Mouse (Mus musculus) urinary bladder, postnatal 14 days (tissue): ENCODE data around the gene Krtap5-3.
"Not testable (repeated sequence)": the region's sequence is repeated elsewhere in the genome, so short reads cannot be mapped to it uniquely, and the experiment has no call there.

ENCODE experiments used
- DNase-seq: peaks from one replicate; pipeline ENCODE4 v3.0.0; 2021; ENCODE audit warnings: low spot score

Krtap5-3 gene

GRCm38 (mm10) chr7:142201064-142201463 is at the start of gene Krtap5-3:
Gene Krtap5-3, plus strand, starts transcription at chr7:142201364.
- DNase-seq: no peak

DNA sequence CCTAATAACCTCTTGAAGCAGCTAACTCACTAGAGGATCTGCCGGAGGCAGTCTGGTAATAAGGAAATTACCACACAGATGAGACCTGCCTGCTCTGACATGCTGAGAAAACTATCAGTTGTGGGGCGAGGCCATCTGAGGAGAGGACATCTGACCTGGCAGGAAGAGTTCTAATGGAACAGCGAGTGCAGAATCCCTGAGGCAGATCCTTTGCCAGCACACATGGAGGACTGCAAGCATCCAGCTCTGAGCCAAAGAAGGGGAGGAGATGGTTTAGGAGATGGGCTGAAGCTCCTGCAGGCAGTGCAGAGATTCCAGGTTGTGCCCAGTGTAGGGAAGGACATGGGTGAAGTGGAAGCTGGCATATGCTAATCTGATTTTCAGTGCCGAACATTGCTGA is 49.0 kb upstream of the Krtap5-3 start:
- DNase-seq: no peak

GRCm38 (mm10) chr7:142155308-142155707 is 45.9 kb upstream of the Krtap5-3 start:
- DNase-seq: no peak

GRCm38 (mm10) chr7:142157013-142157412 is 44.2 kb upstream of the Krtap5-3 start, which contains the start of gene Gm29735:
Gene Gm29735, minus strand, starts transcription at chr7:142157113.
- DNase-seq: not testable (repeated sequence)

- DNase-seq: no peak
Measured at GRCm38 (mm10) chr7:142159366-142159765, 41.8 kb upstream of the Krtap5-3 start.

DNA sequence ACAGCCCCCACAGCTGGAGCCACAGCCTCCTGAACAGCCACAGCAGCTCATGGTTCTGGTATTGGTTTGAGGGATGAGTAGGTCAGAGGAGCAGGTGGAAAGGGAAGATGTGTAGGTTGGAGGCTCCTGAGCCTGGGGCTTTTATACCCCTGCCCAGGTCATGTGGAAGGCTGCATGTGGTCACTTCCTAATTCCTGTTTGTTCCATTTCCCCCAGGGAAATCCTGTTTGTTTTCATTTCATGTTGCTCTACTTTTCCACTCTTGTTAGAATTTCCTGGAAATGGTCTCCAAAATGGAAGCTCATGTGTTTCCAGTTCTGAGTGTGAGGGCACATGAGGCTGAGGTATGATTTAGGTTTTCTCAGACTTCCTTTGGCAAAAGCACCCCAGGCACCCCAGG is 35.5 kb upstream of the Krtap5-3 start, which contains the start of gene Gm4553:
Gm4553 (minus strand) TSS at position 101 of the 400 bp plus-strand sequence.
- DNase-seq: not testable (repeated sequence)

- no peak for DNase-seq
Measured at GRCm38 (mm10) chr7:142169836-142170235, 31.3 kb upstream of the Krtap5-3 start.

DNA sequence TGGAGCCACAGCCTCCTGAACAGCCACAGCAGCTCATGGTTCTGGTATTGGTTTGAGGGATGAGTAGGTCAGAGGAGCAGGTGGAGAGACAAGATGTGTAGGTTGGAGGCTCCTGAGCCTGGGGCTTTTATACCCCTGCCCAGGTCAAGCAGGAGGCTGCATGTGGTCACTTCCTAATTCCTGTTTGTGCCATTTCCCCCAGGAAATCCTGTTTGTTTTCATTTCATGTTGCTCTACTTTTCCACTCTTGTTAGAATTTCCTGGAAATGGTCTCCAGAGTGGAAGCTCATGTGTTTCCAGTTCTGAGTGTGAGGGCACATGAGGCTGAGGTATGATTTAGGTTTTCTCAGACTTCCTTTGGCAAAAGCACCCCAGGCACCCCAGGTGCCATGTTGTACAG is 25.3 kb upstream of the Krtap5-3 start, which contains the start of gene Krtap5-2:
Krtap5-2 (minus strand) TSS at position 101 of the 400 bp plus-strand sequence.
- not testable (repeated sequence) for DNase-seq

- no peak for DNase-seq
Measured at GRCm38 (mm10) chr7:142178685-142179084, 22.5 kb upstream of the Krtap5-3 start.

DNA sequence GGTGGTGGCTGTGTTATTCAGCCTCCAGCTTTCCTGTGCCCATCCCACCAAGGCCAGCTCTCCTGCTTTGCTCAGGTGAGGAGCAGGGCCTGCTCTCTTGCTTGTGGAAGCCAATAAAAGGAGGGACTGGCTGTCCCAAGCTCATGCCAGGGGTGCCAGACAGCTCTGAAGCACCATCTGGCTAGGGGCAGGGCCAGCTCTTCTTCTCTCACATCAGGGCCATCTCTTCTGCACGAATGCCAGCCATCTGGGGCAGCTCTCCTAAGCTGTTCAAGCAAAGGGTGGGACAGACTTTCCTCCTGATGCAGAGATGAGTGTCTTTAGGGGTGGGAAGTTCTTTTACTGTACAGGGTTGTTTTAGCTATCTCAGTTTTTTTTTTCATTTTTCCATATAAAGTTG is 20.1 kb upstream of the Krtap5-3 start:
- no peak for DNase-seq

- DNase-seq: no peak
Measured at GRCm38 (mm10) chr7:142188156-142188555, 13.0 kb upstream of the Krtap5-3 start.

- no peak for DNase-seq
Measured at GRCm38 (mm10) chr7:142190289-142190688, 10.9 kb upstream of the Krtap5-3 start, which contains the start of gene Gm10153. Gene Gm10153, minus strand, starts transcription at chr7:142190389.

DNA sequence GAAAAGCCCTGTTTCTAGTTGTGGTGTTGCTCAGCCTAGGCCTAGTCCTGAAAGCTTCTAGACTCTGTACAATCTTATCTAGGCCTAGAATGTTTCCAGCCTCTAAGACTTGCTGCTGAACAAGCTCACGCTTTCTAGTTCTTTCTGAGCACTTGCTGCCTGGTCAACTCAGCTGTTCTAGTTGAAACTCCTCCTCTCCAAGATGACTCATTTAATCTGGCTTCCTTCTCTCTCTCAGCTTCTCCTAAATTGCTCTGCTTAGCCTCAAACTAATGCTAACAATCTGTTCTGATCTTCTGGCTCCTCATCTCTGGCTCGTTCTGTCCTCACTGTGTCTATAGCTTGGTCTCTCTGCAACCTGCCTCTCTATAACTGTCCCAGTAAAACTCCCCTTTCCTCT is 2.4 kb upstream of the Krtap5-3 start:
- DNase-seq: no peak

- DNase-seq: no peak
Measured at GRCm38 (mm10) chr7:142205488-142205887, 4.3 kb downstream of the Krtap5-3 start.

GRCm38 (mm10) chr7:142206891-142207290 is 5.7 kb downstream of the Krtap5-3 start:
- not testable (repeated sequence) for DNase-seq

- DNase-seq: no peak
Measured at GRCm38 (mm10) chr7:142211559-142211958, 10.4 kb downstream of the Krtap5-3 start, which contains the start of gene Gm7579. Gene Gm7579, plus strand, starts transcription at chr7:142211859.

- DNase-seq: not testable (repeated sequence)
Measured at GRCm38 (mm10) chr7:142212136-142212535, 11.0 kb downstream of the Krtap5-3 start.

GRCm38 (mm10) chr7:142224518-142224917 is 23.4 kb downstream of the Krtap5-3 start:
- DNase-seq: no peak

GRCm38 (mm10) chr7:142229871-142230270 is 28.7 kb downstream of the Krtap5-3 start, which contains the start of gene Krtap5-5:
Gene Krtap5-5, minus strand, starts transcription at chr7:142229971.
- not testable (repeated sequence) for DNase-seq

DNA sequence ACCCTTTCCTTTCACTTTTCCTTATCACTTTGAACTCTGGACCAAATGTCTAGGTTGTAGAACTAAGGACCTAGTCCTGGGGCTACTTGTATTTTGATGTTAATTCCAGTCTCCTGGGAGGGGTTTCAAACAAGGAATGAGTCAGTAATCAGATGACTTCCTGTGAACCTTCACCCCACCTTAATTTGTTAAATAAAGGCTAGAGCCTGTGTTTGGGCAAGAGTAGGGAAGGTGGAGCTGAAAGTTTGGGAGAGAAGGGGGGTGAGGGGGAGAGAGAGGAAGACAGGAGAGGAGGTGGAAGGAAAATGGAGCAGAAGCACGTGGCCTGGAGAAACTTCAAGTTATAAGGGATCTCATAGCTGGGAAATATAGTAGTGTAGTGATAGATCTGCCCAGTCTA is 30.4 kb downstream of the Krtap5-3 start:
- no peak for DNase-seq

DNA sequence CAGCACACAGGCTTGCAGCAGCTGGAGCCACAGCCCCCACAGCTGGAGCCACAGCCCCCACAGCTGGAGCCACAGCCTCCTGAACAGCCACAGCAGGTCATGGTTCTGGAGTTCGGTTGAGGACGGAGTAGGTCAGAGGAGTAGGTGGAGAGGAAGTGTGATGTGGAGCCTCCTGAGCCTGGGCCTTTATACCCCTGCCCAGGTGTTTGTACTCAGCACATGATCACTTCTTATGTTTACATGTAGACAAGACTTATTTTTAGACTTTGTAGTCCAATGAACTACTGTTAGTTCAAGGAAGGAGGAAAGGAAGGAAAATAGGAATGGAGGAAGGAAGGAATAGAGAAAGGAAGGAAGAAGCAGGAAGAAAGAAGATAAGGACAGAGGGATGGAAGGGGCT is 39.8 kb downstream of the Krtap5-3 start, which contains the start of gene Gm40460:
Gm40460 (minus strand) TSS at position 101 of the 400 bp plus-strand sequence.
- DNase-seq: no peak

- DNase-seq: peak; percentile 38
Measured at GRCm38 (mm10) chr7:142249824-142250223, 48.7 kb downstream of the Krtap5-3 start.
